Mouse (Mus musculus) splenic B cell, adult 2 months (primary cell): Measurements from ENCODE around the gene Sbf2.
A peak's percentile ranks its signal among the peaks of the same experiment; 100 is the strongest.

ENCODE experiments used
- DNase-seq: peaks from one replicate; pipeline ENCODE4 v3.0.0-alpha.2; 2011; ENCODE audit warnings: low read depth, low spot score
- H3K27me3 ChIP-seq: 2 replicates; pipeline ENCODE4 v1.6.1; 2012; ENCODE audit warnings: mild to moderate bottlenecking, low read length, moderate library complexity, mixed read lengths; ENCODE audit not compliant: control insufficient read depth, poor library complexity, insufficient read depth, severe bottlenecking
- H3K36me3 ChIP-seq: 2 replicates; pipeline ENCODE4 v1.6.1; 2012; ENCODE audit warnings: mild to moderate bottlenecking, low read length, moderate library complexity, mixed read lengths; ENCODE audit not compliant: control insufficient read depth, poor library complexity, insufficient read depth, severe bottlenecking

Sbf2 gene

GRCm38 (mm10) chr7:110359391-110359790 lies 255.3 kb downstream of the Sbf2 start:
- DNase-seq = no peak
- Histone ChIP-seq H3K27me3 (no peaks in the 10 kb centered on the region), H3K36me3 (no peaks in the 10 kb centered on the region)

DNA sequence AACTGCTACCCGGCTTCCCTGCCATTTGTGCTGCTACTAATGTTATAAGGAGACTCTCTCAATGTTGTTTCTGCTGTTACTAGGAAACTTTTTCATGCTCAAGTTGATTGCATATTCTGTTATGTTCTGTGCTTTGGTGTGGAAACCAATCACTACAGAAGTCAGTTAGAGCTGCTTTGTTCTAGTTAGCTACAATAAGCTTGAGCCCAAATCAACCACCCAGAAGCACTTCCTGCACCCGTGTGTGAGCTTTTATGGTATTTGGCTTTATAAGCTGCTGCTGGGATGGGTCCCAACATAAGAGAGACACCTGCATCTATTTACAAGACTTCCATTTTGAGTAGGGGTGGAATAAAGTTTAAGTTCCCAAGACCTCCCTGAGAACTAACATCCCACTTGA lies 260.8 kb downstream of the Sbf2 start:
- no peaks in the 10 kb centered on the region for H3K36me3 ChIP-seq
- no peaks in the 10 kb centered on the region for H3K27me3 ChIP-seq
- no peak for DNase-seq

- DNase-seq = no peak
- no peaks in the 10 kb centered on the region for H3K36me3 ChIP-seq
- no peaks in the 10 kb centered on the region for H3K27me3 ChIP-seq
Observed at GRCm38 (mm10) chr7:110347250-110347649, 267.5 kb downstream of the Sbf2 start.

DNA sequence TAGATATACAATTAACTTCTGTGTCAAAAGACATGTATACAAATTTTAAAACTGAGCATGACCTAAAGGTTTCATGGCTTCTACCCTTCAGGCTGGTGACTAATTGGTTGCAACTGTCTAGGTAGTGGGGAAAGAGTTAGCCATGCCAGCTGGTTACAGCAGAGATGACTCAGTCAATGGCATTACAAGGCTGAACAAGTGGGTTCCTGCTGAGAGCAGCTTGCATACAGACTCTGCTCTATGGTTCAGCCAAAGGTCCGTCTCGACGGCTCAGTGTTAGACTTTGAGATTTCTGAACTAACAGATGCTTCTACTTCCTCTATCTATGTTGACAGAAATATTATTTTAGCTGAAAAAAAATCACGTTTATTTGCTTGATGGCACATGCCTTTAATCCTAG lies 277.1 kb downstream of the Sbf2 start:
- DNase-seq = no peak
- Histone ChIP-seq H3K36me3 (no peaks in the 10 kb centered on the region), H3K27me3 (no peaks in the 10 kb centered on the region)

- H3K36me3 ChIP-seq = no peaks in the 10 kb centered on the region
- no peak for DNase-seq
- H3K27me3 ChIP-seq = no peaks in the 10 kb centered on the region
Observed at GRCm38 (mm10) chr7:110325381-110326110, 289.2 kb downstream of the Sbf2 start.

GRCm38 (mm10) chr7:110324852-110325251 lies 289.9 kb downstream of the Sbf2 start:
- Histone ChIP-seq H3K36me3 (no peaks in the 10 kb centered on the region), H3K27me3 (no peaks in the 10 kb centered on the region)
- no peak for DNase-seq

DNA sequence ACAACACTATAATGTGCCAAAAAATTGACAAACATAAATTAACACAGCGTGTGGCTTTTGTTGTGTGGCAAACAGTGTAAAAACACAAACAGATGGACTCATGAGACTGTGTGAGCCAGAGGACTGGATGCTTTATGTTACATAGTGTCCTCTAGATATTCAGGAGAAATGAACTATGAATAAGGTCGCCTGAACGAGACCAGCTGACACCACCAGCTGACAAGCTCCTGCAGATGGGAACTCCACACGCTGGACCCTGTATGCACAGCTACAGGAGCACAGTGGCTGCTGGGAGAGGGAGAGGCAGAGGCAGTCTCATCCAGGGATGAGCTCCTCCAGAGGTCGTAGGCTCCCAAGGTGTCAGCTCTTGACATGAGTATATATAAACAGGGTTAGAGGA lies 293.6 kb downstream of the Sbf2 start:
- DNase-seq = no peak

GRCm38 (mm10) chr7:110318971-110319519 lies 295.7 kb downstream of the Sbf2 start:
- no peak for DNase-seq
- Histone ChIP-seq H3K36me3 (no peaks in the 10 kb centered on the region), H3K27me3 (no peaks in the 10 kb centered on the region)

More for the DNA sequence above, 293.6 kb downstream of the Sbf2 start:
- no peaks in the 10 kb centered on the region for H3K27me3 ChIP-seq
- H3K36me3 ChIP-seq = no peaks in the 10 kb centered on the region

- H3K36me3 ChIP-seq = no peaks in the 10 kb centered on the region
- no peak for DNase-seq
- no peaks in the 10 kb centered on the region for H3K27me3 ChIP-seq
Observed at GRCm38 (mm10) chr7:110317412-110317811, 297.3 kb downstream of the Sbf2 start.

DNA sequence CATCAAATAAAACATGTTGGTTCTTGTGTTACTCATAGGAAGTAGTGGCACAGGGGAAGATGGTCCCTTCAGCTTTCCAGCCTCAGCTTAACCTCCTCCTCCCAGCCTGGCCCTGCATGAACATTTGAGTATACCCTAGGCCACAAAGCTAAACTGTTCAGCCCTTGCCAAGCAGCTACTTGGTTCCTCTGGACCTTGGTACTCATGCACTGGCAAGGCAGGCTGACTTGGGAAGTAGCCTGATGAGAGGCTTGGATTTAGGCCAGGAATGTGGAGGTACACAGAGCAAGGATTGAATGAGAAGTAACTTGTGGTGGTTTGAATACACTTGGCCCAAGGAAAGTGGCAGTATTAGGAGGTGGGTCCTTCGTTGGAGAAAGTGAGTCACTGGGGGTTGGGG lies 299.4 kb downstream of the Sbf2 start:
- DNase-seq = no peak
- H3K36me3 ChIP-seq = no peaks in the 10 kb centered on the region
- no peaks in the 10 kb centered on the region for H3K27me3 ChIP-seq

GRCm38 (mm10) chr7:110314401-110314890 lies 300.3 kb downstream of the Sbf2 start:
- H3K36me3 ChIP-seq = no peaks in the 10 kb centered on the region
- no peak for DNase-seq
- no peaks in the 10 kb centered on the region for H3K27me3 ChIP-seq

DNA sequence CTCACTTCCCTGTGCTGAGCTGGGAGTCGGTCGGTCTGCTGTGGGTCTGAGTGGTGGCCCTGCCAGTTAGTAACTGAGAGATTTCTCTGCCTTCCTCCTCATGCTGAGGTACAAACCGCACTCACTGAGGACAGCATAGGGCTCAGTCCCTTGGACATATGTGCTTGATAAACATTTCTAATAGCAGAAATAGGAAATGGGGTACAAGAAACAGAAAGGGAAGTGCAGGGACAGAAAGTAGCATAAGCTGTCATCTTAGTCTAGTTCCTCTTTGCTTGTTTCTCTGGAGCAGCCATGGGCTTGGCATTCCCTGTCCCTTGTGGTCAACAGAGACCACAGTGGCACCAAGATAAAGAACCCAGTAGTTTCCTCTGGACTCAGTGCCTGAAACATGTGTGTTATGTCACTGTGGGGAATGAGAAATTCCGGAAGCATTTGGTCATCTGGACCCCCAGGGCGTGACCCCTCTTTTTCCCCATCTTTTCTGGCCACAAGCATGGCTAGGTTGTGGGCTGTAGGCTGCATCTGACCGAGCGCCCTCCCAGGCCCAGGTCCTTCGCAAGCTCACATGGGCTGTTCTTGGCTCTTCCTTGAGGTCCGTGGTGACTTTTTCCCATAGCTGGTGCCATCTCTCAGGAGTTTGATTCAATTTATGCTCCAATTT lies 301.2 kb downstream of the Sbf2 start:
- peak; percentile 52 for DNase-seq
- Histone ChIP-seq H3K27me3 (no peaks in the 10 kb centered on the region), H3K36me3 (no peaks in the 10 kb centered on the region)

GRCm38 (mm10) chr7:110309246-110309645 lies 305.5 kb downstream of the Sbf2 start:
- H3K27me3 ChIP-seq = no peaks in the 10 kb centered on the region
- DNase-seq = no peak

DNA sequence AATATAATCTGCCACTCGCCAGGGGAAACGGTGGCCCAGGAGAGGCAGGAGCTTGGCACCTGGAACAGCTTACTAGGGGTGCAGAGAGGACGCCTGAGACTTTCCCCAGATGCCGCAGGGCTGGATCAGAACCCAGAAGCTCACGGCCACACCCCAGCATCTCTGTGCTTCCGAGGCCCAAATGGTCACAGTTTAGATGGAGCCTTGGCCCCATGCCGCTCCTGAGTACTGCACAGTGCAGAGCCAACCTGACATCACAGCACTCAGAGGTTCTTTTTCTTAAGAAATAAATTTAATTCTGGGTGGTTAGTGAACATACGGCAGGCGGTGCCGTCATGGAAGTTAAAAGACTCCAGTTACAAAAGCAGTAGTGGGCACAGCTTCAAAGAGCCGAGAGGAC lies 307.0 kb downstream of the Sbf2 start:
- DNase-seq = no peak
- H3K27me3 ChIP-seq = no peaks in the 10 kb centered on the region
- no peaks in the 10 kb centered on the region for H3K36me3 ChIP-seq

More at GRCm38 (mm10) chr7:110309246-110309645, 305.5 kb downstream of the Sbf2 start:
- H3K36me3 ChIP-seq = no peaks in the 10 kb centered on the region

- DNase-seq = no peak
- no peaks in the 10 kb centered on the region for H3K36me3 ChIP-seq
Observed at GRCm38 (mm10) chr7:110306281-110306680, 308.4 kb downstream of the Sbf2 start.

More at GRCm38 (mm10) chr7:110306281-110306680, 308.4 kb downstream of the Sbf2 start:
- no peaks in the 10 kb centered on the region for H3K27me3 ChIP-seq
